Mouse (Mus musculus): ENCODE results near the gene Fxyd3. TPM values are rescaled to one million over a fixed set of nuclear protein-coding genes. Genes with fewer than 3 reads are reported as not detected.

Gene Fxyd3
- polyA plus RNA-seq, 1 experiment from 2014 or later: 70.8 TPM

GRCm38 (mm10) chr7:31037675-31038074 lies 38.8 kb downstream of the Fxyd3 start:
- 70% methylated on average over 2 of the region's 2 CpGs for WGBS

GRCm38 (mm10) chr7:31036917-31037316 lies 39.6 kb downstream of the Fxyd3 start:
- no peak overlapping the region for H3K4me2 ChIP-seq (replicated peaks)
- no peak for ATAC-seq
- no peak overlapping the region for H3K27ac ChIP-seq
- H3K4me1 ChIP-seq (replicated peaks): peaks cover 5% of the 10 kb centered on the region
- 83% methylated on average over 7 of the region's 7 CpGs for WGBS
- no peaks in the 10 kb centered on the region for H3K36me3 ChIP-seq
- H3K4me3 ChIP-seq (replicated peaks): no peak overlapping the region
- peaks cover 13% of the 10 kb centered on the region for H3K27me3 ChIP-seq (replicated peaks)
- no peaks in the 10 kb centered on the region for H3K9me3 ChIP-seq
- H3K9ac ChIP-seq: no peak overlapping the region

More at GRCm38 (mm10) chr7:31037675-31038074, 38.8 kb downstream of the Fxyd3 start:
- no peak overlapping the region for H3K4me2 ChIP-seq (replicated peaks)
- no peak overlapping the region for H3K27ac ChIP-seq
- peaks cover 12% of the 10 kb centered on the region for H3K4me1 ChIP-seq (replicated peaks)
- H3K36me3 ChIP-seq: no peaks in the 10 kb centered on the region
- H3K9me3 ChIP-seq: no peaks in the 10 kb centered on the region
- ATAC-seq: no peak
- no peak overlapping the region for H3K9ac ChIP-seq
- peaks cover 20% of the 10 kb centered on the region for H3K27me3 ChIP-seq (replicated peaks)
- no peak overlapping the region for H3K4me3 ChIP-seq (replicated peaks)

- 81% methylated on average over 11 of the region's 11 CpGs for WGBS
These were observed 41.2 kb downstream of the Fxyd3 start for GRCm38 (mm10) chr7:31035291-31035690.

DNA sequence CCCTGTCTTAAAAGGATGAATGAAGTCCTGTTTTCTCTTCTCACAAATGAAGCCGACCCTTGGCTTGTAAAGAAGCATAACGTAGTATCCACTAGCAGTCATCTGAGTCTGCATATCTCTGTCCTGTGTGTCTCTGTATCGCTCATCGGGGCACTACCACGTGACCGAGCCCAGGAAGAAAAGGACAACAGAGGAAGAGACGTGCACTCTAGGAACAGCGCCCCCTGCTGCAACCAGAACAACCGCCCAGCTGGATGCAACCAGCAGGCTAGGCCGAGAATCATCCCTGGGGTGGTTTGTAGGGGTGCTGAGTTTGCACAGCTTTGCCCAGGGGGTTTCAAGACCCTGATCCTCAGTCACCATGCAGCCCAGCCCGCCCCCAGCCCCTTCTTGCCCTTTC lies 41.7 kb downstream of the Fxyd3 start:
- Histone ChIP-seq H3K27ac (no peak overlapping the region), H3K9ac (no peak overlapping the region), H3K4me2 (replicated peaks) (no peak overlapping the region), H3K36me3 (no peaks in the 10 kb centered on the region), H3K4me1 (replicated peaks) (no peaks in the 10 kb centered on the region), H3K4me3 (replicated peaks) (no peak overlapping the region), H3K27me3 (replicated peaks) (no peaks in the 10 kb centered on the region), H3K9me3 (no peaks in the 10 kb centered on the region)
- 75% methylated on average over 11 of the region's 11 CpGs for WGBS
- no peak for ATAC-seq

More at GRCm38 (mm10) chr7:31035291-31035690, 41.2 kb downstream of the Fxyd3 start:
- Histone ChIP-seq H3K36me3 (no peaks in the 10 kb centered on the region), H3K27ac (no peak overlapping the region), H3K9me3 (no peaks in the 10 kb centered on the region), H3K4me1 (replicated peaks) (no peaks in the 10 kb centered on the region), H3K27me3 (replicated peaks) (no peaks in the 10 kb centered on the region), H3K4me2 (replicated peaks) (no peak overlapping the region), H3K4me3 (replicated peaks) (no peak overlapping the region), H3K9ac (no peak overlapping the region)
- ATAC-seq: no peak

GRCm38 (mm10) chr7:31033409-31034165 lies 42.9 kb downstream of the Fxyd3 start:
- Histone ChIP-seq H3K4me1 (replicated peaks) (no peaks in the 10 kb centered on the region), H3K9ac (no peak overlapping the region), H3K27ac (no peak overlapping the region), H3K9me3 (no peaks in the 10 kb centered on the region), H3K4me3 (replicated peaks) (no peak overlapping the region), H3K4me2 (replicated peaks) (no peak overlapping the region), H3K27me3 (replicated peaks) (no peaks in the 10 kb centered on the region), H3K36me3 (no peaks in the 10 kb centered on the region)
- no peak for ATAC-seq
- whole genome bisulfite sequencing: 52% methylated on average over 9 of the region's 9 CpGs

DNA sequence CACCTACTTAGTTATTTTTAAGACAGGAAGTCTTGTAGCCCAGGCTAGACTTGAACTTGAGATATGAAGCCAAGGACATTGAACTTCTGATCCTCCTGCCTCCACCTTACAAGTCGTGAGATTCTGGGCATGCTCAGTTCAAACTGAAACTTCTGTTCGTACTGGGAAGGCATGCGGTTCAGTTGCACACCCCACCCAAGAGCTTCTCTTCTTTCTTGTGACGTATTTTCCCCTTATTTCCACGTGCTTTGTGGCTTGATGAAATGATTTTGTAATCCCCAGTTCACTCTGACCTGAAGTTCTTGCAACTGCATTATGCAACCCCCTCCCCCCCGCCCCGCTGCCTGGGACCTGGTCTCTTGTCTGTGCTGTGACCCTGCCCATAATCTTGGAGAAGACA lies 44.8 kb downstream of the Fxyd3 start:
- no peak overlapping the region for H3K27ac ChIP-seq
- no peak overlapping the region for H3K9ac ChIP-seq
- H3K4me3 ChIP-seq (replicated peaks): no peak overlapping the region
- no peaks in the 10 kb centered on the region for H3K9me3 ChIP-seq
- WGBS: 82% methylated on average over 7 of the region's 7 CpGs
- H3K4me1 ChIP-seq (replicated peaks): no peaks in the 10 kb centered on the region
- no peak overlapping the region for H3K4me2 ChIP-seq (replicated peaks)
- ATAC-seq: no peak
- no peaks in the 10 kb centered on the region for H3K27me3 ChIP-seq (replicated peaks)
- H3K36me3 ChIP-seq: no peaks in the 10 kb centered on the region

DNA sequence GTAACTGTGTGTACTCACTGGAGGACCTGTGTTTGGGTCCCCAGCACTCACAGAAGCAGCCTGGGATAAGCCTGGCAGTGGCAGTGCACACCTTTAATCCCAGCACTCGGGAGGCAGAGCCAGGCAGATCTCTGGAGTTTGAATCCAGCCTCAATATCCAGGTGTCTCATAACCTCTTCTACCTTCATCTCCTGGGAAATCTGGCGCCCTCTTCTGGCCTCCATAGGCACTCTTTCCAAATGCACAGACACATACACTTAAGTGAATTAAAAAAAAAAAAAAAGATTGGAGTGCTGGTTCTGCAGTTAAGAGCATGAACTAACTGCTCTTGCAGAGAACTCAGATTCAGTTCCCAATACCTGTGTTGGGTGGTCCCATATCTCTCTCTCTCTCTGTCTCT lies 45.8 kb downstream of the Fxyd3 start:
- no peak overlapping the region for H3K4me3 ChIP-seq (replicated peaks)
- no peaks in the 10 kb centered on the region for H3K27me3 ChIP-seq (replicated peaks)
- no peak overlapping the region for H3K27ac ChIP-seq
- H3K9ac ChIP-seq: no peak overlapping the region
- H3K4me2 ChIP-seq (replicated peaks): no peak overlapping the region
- WGBS: 66% methylated on average over 2 of the region's 2 CpGs
- H3K9me3 ChIP-seq: no peaks in the 10 kb centered on the region
- H3K36me3 ChIP-seq: no peaks in the 10 kb centered on the region
- no peaks in the 10 kb centered on the region for H3K4me1 ChIP-seq (replicated peaks)
- ATAC-seq: no peak

- Histone ChIP-seq H3K4me1 (replicated peaks) (no peaks in the 10 kb centered on the region), H3K27me3 (replicated peaks) (no peaks in the 10 kb centered on the region), H3K4me3 (replicated peaks) (no peak overlapping the region), H3K9me3 (no peaks in the 10 kb centered on the region), H3K4me2 (replicated peaks) (no peak overlapping the region), H3K9ac (no peak overlapping the region), H3K27ac (no peak overlapping the region), H3K36me3 (no peaks in the 10 kb centered on the region)
- WGBS: 77% methylated on average over 8 of the region's 8 CpGs
- ATAC-seq: no peak
These were observed 47.9 kb downstream of the Fxyd3 start for GRCm38 (mm10) chr7:31028609-31029008.

Other genes starting within 250 kb of the Fxyd3 start
- gene Ffar3, start 220.5 kb downstream of the Fxyd3 start, polyA plus RNA-seq (2015; fragmentation: Nextera tagmentation; extraction: Ambion mirVana): 0.54 and 0.83 TPM in 2 replicates
- gene Ffar1, start 215.1 kb downstream of the Fxyd3 start, polyA plus RNA-seq (2015; fragmentation: Nextera tagmentation; extraction: Ambion mirVana): 0.25 and 0.27 TPM in 2 replicates
- 0.38 and 0.59 TPM in 2 replicates for gene Cd22, start 196.4 kb downstream of the Fxyd3 start, polyA plus RNA-seq (2015; fragmentation: Nextera tagmentation; extraction: Ambion mirVana)
- gene Mag, start 161.8 kb downstream of the Fxyd3 start, polyA plus RNA-seq (2015; fragmentation: Nextera tagmentation; extraction: Ambion mirVana): 0.24 and 0.40 TPM in 2 replicates
- not detected in 2 replicates for gene Hamp2, start 152.0 kb downstream of the Fxyd3 start, polyA plus RNA-seq (2015; fragmentation: Nextera tagmentation; extraction: Ambion mirVana)
- gene Hamp, start 132.7 kb downstream of the Fxyd3 start, polyA plus RNA-seq (2015; fragmentation: Nextera tagmentation; extraction: Ambion mirVana): 0.41 TPM in 1 of 2 replicates, not detected in the other
- gene Usf2, start 119.9 kb downstream of the Fxyd3 start, polyA plus RNA-seq (2015; fragmentation: Nextera tagmentation; extraction: Ambion mirVana): 17.5 and 18.1 TPM in 2 replicates
- gene Lsr, start 103.2 kb downstream of the Fxyd3 start, polyA plus RNA-seq (2015; fragmentation: Nextera tagmentation; extraction: Ambion mirVana): 146 and 163 TPM in 2 replicates
- gene Fam187b, start 102.9 kb downstream of the Fxyd3 start, polyA plus RNA-seq (2015; fragmentation: Nextera tagmentation; extraction: Ambion mirVana): 10.1 and 11.4 TPM in 2 replicates
- gene Fxyd5, start 34.2 kb downstream of the Fxyd3 start, polyA plus RNA-seq (2015; fragmentation: Nextera tagmentation; extraction: Ambion mirVana): 21.7 and 29.8 TPM in 2 replicates
- gene Fxyd7, start 25.2 kb downstream of the Fxyd3 start, polyA plus RNA-seq (2015; fragmentation: Nextera tagmentation; extraction: Ambion mirVana): 20.3 and 20.7 TPM in 2 replicates
- gene Fxyd1, start 19.5 kb downstream of the Fxyd3 start, polyA plus RNA-seq (2015; fragmentation: Nextera tagmentation; extraction: Ambion mirVana): 64.5 and 80.1 TPM in 2 replicates
- 1.5 TPM in 2 replicates for gene Lgi4, start 17.4 kb downstream of the Fxyd3 start, polyA plus RNA-seq (2015; fragmentation: Nextera tagmentation; extraction: Ambion mirVana)
- 37.9 and 47.0 TPM in 2 replicates for gene Hpn, start 38.6 kb upstream of the Fxyd3 start, polyA plus RNA-seq (2015; fragmentation: Nextera tagmentation; extraction: Ambion mirVana)
- 1.6 and 1.8 TPM in 2 replicates for gene Scn1b, start 50.3 kb upstream of the Fxyd3 start, polyA plus RNA-seq (2015; fragmentation: Nextera tagmentation; extraction: Ambion mirVana)
- 41.6 and 44.2 TPM in 2 replicates for gene Gramd1a, start 79.2 kb upstream of the Fxyd3 start, polyA plus RNA-seq (2015; fragmentation: Nextera tagmentation; extraction: Ambion mirVana)
- gene Scgb2b2, start 213.8 kb upstream of the Fxyd3 start, polyA plus RNA-seq (2015; fragmentation: Nextera tagmentation; extraction: Ambion mirVana): not detected in 2 replicates
- not detected in 2 replicates for gene Scgb1b2, start 215.1 kb upstream of the Fxyd3 start, polyA plus RNA-seq (2015; fragmentation: Nextera tagmentation; extraction: Ambion mirVana)